Mouse (Mus musculus): ENCODE results near the gene Prdm11.

Gene Prdm11

DNA sequence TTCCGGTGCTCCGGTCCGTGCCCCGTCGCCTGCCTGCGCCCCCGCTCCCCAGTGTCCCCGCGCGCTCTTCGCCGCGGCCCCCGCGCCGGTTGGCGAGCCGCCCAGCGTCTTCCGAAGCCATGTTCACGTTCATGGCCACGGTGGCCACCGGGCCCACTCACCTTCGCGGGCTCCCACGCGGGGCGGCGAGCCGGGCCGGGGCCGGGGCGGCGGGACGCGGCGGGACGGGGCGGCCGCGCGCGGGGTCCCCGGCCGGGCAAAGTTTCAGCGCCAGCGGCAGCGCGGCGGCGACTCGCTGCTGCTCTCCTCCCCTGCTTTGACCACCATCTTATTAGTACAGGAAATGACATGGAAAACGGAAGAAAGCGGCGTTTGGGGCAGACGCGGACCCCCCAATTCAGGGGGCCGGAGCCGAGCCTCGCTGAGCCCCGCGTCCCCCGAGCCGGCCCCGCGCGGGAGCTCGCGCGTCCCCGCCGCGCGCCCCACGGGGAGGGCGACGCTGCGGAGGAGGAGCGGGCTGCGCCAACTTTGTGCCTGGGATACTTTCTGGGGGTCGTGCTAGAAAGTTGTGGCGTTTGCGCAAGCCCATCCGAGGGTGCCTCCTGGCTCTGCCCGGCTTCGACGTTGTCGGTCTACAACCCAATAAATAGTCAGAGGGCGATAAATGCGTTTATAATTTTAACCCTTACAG is at the start of gene Prdm11:
Prdm11 (minus strand) TSS at position 350 of the 691 bp plus-strand sequence.
- in situ Hi-C loops (cut with MboI): no loop called here

DNA sequence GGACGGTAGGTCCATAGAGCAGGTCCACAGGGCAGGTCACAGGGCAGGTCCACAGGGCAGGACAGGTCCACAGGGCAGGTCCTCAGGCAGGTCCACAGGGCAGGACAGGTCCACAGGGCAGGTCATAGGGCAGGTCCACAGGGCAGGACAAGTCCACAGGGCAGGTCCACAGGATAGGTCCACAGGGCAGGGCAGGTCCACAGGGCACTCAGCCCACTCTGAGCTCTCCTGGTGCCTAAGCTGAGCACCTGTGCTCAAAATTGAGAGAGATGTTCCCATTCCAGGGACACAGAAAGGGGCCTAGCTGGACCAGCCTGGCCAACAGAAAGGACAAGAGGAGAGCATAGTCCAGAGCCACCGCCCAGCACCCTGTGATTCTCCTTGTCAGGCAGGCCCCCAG is 46.4 kb upstream of the Prdm11 start:
- in situ Hi-C loops (cut with MboI): no loop called here

DNA sequence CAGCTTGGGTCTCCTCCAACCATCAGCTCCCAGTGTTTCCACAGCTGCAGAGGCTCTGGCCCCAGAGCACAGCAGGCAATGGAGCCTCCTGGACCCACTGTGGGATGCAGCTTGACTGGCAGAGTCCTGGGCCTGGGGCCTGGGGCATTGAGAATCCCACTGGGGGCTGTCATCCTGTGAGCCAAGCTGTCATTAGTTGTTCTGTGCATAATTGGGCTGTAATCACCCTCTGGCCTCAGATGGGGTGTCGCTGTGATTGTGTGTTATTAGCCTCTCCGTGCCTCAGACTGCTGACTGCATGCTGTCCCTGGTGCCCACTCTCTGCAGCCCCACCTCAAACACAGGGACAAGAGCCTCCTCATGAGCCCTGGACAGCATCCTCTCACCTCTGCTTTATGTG is 45.7 kb upstream of the Prdm11 start:
- in situ Hi-C loops (cut with MboI): no loop called here

DNA sequence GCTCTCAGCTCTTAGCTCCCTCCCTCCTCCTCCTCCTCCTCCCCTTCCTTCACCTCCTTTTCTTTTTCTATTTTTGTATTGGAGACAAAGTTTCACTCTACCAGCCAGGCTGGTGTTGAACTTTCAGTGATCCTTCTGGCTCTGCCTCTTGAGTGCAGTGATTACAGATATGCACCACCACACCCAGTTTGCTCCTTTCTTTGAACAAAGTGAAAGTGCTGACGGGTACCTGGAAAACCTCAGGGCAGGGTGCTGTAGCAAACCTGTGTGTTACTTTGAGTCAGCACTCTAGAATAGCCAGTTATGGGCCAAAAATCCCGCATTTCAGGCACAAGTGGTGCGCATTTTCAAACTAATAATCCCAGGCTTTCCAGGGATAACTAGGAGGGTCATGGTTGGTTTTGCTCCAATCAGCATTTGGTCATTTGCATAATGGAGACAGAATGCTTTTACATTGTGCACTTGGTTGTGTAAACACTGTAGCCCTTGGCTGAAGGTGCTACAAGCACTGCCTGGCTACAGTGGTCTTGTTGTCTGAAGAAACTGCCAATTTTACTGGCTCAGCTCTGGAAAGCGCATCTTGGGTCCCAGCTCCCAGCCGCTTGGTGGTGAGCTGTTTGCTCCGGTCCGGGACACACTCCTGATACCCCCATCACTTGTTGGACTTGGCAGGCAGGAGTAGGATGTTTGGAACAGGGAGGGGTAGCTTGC is 43.6 kb upstream of the Prdm11 start:
- in situ Hi-C loops (cut with MboI): no loop called here

DNA sequence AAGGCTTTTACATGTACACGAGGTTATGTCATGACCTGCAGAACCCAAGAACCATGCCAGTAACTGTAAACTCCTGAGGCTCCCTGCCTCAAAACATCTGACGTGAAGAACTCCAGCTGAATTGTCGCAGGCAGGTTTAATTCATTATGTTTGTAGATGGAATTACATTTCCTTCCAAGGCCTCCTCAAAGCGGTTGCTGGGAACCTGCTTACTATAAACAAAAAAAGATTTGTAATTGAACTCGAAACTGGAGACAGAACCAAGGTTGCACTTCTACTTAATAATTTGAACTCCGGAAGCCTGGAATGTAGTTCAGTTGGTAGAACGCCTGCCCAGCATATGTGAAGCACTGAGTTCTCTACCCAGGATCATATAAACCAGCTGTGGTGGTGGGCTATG is 42.0 kb upstream of the Prdm11 start:
- in situ Hi-C loops (cut with MboI): no loop called here

DNA sequence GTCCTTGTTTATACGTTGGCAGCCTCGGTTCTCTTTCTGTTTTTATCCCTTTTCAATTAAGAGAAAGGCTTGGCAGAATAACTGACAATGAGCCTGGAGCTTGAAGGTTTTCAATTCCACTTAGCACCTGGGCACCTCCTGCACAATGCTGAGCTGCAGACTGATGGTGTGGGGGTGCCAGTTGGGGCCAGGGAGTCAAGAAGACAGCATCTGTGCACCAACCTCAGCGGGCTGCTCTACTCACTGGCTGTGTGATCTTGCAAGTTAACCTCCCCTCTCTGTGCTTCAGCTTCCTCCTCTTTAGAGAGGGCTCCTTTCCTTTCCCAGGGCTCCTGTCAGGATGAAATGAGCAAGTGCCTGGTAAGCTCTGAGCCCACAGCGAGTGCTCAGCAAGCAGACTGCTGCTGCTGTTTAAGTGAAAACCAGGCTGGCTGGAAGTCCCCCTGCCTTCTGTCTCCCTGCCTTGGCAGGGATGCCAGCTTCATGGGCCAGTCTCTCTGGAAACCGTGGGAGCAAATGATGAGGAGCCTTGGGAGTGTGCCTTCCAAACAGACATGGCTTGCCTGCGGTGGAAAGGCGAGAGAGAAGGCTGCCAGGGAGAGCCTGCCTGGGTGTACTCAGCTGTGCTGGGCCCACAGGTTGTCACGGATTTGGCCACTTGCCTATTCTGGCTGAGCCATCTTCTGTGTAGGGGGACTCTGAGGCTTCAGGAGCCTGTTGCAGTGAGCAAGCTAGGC is 39.5 kb upstream of the Prdm11 start:
- in situ Hi-C loops (cut with MboI): no loop called here

DNA sequence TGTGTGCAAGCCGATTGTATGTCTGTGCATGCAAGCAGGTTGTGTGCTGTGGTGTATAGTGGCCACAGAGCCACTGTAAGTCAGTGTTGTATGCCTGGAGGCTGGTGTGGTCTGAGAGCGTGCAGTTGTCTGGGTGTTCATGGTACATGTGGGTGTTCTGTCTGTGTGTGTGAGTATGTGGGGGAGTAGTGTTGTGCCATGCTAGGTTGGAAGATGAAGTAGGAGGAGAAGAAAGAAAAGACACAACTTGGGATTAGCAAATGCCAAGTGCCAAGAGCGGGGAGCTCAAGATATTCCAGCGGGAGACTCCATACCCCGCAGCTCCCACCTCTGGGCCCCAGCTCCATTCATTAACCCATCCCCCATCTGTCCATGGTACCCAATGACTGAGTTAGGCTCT is 38.5 kb upstream of the Prdm11 start:
- in situ Hi-C loops (cut with MboI): no loop called here

DNA sequence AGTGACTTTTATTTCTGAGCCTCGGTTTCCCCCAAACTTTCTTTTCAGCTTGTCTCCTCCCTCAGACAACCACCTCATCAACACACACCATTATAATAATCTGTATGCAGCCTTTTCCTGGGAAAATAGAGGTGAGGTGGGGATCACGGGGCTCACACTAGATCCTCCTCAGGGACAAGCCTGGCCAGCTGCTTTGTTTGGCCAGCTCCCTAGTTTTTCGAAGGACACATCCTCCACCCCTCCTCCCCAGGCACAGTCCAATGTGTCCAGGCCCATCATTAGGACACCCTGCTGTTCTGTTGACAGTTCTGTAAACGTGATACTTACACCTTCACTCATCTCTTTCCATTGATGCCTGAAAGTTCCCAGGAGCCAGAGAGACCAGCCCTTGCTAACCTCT is 37.4 kb upstream of the Prdm11 start:
- in situ Hi-C loops (cut with MboI): no loop called here

DNA sequence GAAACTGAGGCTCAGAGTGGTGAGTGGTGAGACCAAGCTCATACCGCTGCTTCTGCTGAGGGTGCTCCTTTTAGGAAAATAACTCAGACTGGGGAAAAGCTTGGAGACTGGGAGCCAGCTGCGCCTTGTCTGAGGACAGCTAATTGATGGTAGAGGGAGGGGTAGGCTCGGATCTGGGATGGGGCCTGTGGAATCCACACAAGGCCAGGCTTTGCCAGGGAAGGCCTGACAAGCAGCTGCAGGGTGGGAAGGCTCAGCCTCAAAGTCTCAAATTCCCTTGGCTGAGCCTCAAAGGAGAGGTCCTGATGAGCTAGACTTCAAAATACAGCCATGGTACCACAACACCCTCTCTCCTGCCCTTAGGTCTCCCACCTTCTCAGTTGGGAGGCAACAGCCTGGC is 36.9 kb upstream of the Prdm11 start:
- in situ Hi-C loops (cut with MboI): no loop called here

DNA sequence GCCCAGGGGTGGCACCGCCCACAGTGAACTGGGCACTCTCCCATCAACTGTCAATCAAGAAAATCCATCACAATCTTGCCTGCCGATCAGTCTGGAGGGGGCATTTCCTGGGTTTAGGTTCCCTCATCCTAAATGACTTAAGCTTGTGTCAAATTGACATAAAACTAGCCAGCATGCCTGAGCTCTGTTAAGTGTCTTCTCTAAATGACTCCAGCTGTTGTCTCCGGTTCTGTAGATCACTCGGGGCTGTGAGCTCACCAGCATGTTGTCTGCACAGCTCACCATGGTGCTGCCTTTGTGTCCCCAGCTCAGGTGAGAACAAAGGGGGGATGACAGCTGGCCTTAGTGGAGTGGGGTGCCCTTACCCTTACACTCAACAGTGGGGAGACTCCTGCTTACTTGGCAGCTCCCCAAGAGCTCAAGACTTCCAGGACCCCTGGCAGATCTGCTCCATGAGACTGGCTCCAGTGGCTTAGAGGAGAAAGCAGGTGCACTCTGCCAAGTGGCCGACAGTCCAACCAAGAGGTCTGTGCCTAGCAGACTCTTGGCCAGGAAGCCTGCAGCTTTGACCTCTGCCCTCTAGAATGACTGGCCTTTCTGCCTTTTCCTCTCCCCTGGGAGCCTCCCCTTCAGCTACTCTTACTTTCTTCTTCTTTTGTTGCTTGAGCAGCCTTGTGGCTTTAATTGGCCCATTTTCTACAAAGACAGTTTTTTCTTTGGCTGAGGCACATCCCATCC is 35.1 kb upstream of the Prdm11 start:
- in situ Hi-C loops (cut with MboI): no loop called here

DNA sequence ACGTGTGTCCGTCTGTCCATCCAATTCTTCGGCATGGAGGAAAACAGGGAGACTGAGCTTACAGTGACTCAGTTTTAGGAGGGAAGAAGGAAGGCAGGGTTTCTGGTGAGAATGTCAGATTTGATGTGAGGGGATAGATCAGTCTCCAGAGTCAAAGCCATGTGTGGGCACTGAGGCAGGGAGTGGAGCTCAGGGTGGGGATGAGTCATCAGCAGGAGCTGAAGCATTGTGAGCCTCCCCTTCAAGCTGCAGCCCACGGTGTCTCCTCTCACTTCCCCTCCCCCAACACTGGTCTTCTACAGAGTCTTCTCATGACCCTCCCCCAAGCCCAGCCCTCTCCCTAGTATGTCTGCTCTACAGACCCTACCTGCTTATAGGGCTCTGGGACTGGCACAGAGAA is 33.4 kb upstream of the Prdm11 start:
- in situ Hi-C loops (cut with MboI): no loop called here

DNA sequence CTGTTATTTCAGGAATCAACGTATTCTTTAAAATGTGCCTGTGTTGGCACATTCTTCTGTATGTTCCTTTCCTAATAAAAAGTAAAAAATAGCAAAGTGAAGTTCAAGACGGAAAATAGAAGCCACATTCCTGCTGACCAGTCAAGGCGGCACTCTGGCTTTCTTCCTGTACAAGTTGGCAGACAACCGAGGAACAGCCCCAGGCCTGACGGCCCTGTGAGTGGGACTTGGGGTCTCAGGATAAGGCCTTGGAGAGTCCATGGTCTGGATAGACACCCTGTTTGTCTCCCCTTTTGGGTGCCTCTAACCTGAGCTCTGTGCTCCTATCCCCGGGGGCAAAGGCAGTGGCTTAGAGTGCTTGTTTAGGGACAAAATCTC is 30.6 kb upstream of the Prdm11 start:
- in situ Hi-C loops (cut with MboI): no loop called here

DNA sequence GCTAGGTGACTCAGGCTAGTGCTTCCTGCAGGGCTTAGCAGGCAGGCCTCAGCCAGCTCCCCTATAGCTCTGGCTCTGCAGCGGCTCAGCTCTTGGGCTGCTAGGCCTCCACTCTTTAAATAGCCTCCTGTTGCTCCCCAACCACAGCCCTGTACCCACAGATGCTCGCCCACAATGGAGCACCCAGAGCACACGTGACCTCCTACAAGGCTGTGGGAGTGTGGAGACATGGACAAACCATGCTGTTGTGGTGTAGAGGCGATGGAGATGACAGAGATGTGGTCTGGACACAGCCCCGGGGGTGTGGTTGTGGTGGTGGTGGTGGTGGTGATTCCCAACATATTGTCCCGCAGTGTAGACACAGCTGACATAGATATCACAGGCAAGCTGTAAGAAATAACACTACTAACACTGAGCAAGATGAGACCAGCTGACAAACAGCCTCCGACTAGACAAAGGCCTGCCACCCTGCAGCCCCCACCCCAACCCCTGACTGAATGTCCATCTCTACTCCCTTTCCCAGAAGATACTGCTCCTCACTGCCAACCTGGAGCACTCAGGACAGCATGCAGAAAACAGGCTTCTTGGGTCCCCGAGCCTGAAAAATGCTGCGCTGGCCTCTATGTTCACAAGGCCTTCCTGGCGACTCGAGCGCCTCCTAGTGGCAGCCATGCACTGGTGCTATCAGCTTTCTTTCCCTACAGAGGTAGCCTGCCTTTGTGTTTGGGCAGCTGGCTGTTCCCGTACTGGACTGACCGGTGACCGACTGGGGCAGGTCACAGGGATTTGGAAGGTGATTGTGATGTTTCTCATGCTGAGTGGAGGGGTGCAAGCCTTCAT is 30.0 kb upstream of the Prdm11 start:
- in situ Hi-C loops (cut with MboI): no loop called here

DNA sequence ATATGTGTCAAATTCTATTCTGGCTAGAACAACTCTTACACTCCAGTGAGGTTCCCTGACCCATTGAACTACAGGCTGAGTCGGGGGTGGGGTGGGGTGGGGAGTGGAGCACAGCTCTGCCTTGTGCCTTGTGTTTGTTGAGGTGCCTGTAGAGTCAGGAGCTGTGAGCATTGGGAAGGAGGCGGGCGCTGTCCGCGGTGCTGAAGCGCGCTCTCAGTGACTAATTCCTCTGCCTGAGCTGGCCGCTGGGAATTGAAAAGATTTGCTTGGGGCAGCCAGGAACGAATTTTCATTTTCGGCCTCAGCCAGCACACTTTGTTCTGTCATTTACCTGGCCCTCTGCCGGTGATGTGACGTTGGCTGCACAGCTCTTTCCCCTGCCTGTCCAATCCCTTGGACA is 25.7 kb upstream of the Prdm11 start:
- in situ Hi-C loops (cut with MboI): no loop called here

DNA sequence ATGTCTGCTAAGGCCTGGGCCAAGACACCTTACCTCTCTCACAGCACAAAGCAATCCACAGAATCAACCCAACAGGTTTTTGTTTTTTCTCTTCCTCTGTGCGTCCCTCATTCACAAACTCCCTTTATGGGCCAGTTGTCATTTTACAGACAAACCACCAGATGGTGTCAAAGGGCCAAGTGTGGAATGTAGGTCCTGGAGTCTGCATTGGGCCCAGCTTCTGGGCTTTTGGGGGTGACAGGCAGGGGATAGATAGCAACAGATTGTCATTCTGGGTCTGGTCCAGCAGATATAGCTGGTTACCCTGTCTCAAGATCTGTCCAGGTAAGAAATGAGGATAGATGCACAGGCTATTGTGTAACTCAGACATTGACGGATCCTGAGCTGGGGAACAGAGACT is 23.0 kb upstream of the Prdm11 start:
- in situ Hi-C loops (cut with MboI): loop anchor here (5.0 kb wide), 1 partner anchor 128 kb away; no protein-coding TSS in a partner anchor

DNA sequence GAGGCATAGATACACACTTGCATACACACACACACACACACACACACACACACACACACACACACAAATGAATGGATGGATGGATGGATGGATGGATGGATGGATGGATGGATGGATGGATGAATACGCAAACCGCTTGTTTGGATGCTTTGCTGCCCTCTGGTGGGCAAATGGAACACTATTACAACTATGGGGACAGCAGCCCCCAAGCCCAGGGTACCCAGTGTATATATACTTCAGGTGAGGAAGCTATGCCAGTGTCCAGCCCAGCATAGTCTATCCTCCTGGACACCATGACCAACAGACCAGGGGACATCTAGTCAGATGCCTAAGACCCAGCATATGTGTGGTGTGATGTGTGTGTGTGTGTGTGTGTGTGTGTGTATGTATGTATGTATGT is 17.4 kb upstream of the Prdm11 start:
- in situ Hi-C loops (cut with MboI): no loop called here

DNA sequence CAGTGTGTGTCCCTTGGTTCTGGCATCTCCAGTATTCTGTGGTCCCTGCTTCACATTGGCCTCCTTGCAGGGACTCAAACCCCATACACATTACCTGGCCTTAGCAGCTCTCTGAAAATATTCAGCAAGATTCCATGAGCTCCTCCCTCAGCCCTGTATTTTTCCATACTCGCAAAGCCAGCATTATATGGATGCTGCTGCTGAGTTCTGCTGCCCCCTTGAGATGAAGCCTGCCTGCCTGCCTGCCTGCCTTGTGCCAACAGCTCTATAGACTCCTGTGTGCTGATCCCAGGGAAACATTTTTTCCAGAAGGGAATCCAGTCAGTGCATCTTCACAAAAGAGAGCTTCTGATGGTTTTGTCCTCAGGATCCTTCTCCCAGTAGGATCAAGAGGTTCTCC is 5.9 kb upstream of the Prdm11 start:
- in situ Hi-C loops (cut with MboI): no loop called here

DNA sequence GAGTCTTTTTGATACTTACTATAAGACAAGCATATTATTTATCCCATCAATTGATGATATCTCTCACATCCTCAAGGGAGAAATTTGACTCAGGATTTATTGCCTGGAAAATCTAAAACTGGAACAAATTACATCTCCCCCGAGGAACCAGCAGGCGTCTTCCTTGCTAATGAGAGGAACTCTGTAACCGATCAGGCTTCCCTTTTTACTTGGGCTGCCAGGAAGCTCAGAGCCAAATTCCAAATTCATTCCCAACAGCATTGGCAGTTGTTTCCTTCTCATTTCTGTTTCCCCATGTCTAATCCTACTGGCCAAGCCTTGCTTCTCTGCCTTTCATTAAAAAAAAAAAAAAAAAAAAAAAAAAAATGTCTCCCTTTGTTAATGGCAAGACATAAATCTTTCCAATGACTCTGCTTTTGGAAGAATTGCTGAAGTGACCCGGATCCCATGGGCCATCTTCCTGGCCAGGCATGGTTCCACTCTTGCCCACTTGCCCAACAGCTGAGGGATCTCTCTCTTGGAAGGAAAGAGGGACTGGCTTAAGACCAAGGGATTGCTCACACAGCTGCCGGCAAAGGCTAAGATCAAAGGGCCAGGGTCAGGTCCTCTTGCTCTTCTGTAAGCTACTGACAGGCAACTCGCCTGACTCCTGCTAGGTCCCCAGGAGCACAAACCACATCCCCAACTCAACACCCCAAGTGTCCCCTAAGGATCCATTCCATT is 2.8 kb upstream of the Prdm11 start:
- in situ Hi-C loops (cut with MboI): no loop called here

DNA sequence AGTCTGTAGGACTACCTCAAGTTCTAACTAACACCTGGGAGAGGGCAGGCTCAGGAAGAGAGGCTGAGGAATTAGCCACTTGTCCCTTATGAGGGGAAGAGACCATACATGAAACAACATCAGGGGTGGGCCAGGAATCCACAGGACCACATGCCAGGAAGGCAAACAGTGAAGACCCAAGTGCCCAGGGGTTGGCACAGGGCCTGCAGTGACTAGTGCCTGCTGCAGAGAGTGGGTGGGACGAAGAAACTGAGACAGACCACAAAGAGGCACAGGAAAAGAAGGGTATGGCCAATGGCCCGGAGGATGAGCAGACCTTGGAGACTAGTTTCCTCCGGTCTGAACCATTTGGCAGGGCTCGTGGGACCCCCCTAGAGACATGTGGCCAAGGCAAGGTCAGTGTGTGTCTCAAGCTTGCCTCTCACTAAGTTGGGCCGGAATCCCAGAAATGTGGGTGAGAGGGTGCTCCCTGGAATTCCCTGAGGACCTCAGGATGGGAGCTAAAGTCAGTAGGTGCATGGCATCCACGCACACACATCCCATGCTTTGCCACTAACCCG is 1.6 kb upstream of the Prdm11 start:
- in situ Hi-C loops (cut with MboI): no loop called here

DNA sequence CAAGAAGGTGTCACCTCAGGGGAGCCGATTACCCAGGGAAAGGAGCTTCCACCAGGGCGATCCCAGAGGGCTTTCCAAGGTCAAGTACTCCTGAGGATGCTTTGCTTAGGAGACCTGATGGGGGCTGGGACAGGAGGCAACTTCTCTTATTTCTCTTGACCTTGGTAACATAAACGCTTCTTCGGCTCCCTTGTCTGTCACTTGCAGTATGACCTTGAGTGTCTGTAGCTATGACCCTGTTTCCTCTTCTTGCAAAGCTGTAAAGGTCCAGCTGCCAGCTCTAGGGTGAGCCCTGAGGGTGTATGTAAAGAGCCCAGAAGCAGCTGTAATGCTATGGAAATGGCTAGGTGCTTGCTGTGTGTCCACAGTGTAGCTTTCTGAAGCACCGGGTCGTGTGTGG is 1.1 kb upstream of the Prdm11 start:
- in situ Hi-C loops (cut with MboI): no loop called here

DNA sequence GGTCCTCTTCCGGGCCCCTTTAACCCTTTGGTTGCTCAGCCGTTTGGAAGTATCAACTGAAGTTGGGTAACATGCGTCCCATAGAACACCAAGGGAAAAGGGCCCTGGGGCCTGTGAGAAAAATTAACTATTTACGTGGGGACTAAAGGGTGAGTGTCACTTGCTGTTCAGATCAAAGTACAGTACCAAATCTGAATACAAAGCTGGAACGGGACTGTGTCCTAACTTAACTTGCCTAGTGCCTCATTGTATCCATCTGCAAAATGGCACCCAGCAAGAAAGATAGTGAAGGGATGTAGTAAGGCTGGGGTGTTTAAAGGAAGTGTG is 505 bp upstream of the Prdm11 start:
- in situ Hi-C loops (cut with MboI): no loop called here
